Mouse (Mus musculus): ENCODE data around the gene Fam71e1.

Gene Fam71e1

DNA sequence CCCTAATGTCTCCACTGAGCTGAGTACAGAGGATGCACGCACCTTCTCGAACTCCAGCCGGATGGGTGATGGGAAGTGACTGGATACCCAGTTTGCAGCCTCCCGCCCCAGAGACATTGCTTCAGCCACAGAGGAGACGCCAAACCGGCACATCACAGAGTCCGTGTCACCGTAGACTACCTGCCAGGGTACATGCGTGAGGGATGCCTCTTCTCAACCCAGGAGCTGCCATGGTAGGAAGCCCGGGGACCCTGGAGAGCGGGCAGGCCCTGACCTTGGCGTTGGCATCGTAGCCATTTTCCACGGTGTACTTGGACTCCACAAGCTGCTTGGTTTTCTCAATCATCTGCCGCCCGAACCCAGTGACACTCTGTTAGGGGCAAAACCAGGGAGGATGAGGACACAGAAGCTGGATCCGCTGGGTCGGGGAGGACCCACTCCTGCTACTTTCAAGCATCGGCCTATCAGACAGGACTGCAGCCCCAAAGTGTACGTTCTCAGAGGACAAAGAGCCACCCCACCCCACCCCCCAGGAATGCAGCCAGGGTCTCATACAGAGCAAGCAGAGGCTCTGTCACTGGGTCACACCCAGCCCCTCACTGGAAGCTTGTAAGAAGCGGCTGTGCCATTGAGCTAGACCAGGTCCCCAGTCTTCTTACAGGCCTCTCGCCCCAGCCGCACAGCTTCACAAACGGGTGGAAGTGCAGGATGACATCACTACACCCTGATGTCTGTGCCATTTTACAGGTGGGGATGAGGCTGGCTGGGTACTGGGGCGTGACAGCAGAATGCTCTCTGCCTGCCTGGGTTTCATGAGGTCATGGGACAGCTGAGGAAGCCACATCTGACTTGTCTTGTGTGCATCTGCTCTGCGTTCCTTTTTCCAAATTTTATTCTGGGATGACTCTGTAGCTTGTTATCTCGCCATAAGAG, 39.5 kb downstream of the Fam71e1 start:
- peak; percentile 34 for DNase-seq

GRCm38 (mm10) chr7:44536590-44536968, 40.2 kb downstream of the Fam71e1 start:
- DNase-seq = peak; percentile 85

- peak; percentile 56 for DNase-seq
Observed at GRCm38 (mm10) chr7:44537009-44537408, 40.6 kb downstream of the Fam71e1 start.

- peak; percentile 81 for DNase-seq
Observed at GRCm38 (mm10) chr7:44537496-44537895, 41.1 kb downstream of the Fam71e1 start.

DNA sequence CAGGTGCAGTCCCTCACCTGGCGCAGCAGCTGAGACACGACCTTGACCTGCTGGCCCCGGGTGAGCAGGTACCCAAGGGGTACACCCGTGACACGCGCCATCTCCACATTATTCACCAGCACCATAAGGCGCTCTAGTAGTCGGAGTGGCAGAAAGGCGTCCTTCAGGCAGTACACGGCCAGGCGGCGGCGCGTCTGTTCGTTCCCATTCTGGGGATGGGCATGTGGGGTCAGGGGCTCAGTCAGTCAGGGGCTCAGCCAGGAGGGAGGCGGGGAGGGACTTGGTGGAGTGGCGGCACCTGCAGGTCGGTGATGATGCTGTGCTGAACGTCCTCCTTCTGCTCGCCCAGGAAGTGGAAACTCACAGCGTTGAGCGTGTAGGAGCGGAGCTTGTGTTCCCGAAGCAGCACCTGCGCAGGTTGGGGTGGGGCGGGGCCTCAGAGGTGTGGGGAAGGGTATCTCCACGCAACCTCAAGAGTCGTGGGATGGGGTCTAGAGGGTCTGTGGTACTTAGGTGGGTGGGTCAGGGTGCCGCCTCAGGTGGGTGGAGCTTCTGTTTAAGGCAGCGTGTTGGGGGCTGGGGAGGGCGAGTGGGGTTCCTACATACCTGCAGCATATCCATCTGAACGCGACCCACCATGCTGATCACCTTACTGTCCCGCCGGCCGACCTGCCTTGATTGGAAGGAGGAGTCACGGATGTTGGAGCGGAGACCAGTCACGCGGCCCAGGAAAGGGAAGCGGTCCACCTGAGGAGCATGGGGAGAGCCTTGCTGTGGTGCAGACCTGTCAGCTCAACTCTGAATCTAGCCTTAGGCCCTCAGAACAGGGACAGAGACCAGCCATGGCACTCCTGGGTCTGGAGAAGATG, 42.6 kb downstream of the Fam71e1 start:
- DNase-seq = peak; percentile 42

DNA sequence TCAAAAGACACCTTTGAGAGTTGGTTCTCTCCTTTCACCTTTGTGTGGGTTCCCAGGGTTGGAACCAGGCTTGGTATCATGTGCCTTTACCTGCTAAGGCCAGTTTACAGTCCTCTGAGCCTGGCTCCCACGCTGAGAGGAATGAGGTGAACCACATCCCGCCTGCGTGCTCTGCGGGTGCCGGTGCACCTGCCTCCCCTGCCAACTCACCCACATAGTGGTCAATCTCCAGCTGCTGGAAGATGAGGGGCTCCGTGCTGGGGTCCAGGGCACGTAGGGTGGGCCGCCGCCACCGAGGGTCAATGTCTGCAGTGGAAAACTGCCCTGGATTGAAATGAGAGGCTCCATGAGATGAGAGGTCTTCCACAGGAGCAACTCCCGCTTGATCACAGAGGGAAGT, 46.2 kb downstream of the Fam71e1 start:
- peak; percentile 14 for DNase-seq

GRCm38 (mm10) chr7:44543071-44543470, 46.7 kb downstream of the Fam71e1 start:
- DNase-seq = no peak

GRCm38 (mm10) chr7:44546274-44546673, 49.9 kb downstream of the Fam71e1 start:
- no peak for DNase-seq

DNA sequence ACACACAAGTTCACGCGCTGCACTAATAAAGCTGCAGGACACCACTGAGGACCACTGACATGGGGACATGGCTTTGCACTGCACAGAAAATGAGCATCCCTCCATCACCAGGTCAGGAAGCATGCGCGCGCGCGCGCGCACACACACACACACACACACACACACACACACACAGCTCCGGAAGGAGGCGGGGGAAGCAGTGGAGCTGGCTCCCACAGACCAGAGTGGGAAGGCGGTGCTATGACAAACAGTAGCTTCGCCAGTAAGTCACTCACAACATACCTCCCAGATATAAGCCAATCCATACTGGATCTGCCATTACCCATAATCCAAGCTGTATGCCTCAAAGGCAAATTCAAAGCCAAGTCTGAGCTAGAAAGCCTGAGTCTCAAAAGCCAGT, 50.7 kb downstream of the Fam71e1 start:
- DNase-seq = no peak

DNA sequence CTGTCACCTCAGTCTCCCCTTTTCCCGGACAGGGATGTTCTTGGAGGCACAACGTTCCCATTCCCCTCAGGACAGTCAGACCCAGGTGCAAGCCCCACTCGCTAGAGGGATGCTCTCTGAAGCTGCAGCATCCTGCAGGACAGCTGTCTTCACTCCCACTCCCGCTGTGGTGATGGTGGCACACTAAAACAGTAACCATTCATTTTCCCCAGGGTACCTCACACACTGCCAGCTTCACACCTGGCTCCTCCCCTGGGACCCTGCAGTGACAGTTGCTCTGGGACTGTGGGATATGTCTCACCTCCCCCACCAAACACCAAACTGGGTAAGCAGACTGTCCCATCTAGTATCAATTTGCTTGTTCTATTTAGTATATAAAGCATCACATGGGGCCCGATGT, 51.3 kb downstream of the Fam71e1 start:
- DNase-seq = peak; percentile 57

DNA sequence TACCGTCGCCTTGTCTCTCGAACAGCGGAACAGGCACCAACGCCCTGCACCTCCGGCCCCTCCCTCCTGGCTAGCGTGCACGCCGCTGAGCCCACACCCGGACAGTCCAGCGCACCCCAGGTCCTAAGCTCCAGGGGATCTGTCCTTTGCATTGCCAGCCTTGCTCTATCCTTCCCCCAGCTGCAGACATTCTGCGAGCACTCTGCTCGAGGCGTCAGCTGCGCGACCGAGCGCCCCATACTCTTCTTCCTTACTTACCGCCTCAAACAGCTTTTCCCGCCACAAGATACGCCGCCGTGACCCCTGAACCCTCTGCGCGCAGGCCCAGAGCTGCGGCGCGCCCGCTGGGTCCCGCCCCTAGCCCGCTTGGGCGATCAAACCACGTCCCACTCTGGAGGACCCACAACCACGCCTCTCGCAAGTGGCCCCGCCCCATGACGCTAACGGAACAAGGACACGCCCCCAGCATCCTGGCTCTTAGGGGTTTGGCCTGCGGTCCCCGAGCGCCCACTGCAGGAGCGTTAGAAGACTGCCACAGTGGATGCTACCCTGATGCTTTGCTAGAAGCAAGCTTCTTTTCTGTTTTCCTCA, 52.2 kb downstream of the Fam71e1 start, which contains the start of gene Pold1:
Pold1 (minus strand) TSS at position 353 of the 591 bp plus-strand sequence.
- peak; percentile 99 for DNase-seq

DNA sequence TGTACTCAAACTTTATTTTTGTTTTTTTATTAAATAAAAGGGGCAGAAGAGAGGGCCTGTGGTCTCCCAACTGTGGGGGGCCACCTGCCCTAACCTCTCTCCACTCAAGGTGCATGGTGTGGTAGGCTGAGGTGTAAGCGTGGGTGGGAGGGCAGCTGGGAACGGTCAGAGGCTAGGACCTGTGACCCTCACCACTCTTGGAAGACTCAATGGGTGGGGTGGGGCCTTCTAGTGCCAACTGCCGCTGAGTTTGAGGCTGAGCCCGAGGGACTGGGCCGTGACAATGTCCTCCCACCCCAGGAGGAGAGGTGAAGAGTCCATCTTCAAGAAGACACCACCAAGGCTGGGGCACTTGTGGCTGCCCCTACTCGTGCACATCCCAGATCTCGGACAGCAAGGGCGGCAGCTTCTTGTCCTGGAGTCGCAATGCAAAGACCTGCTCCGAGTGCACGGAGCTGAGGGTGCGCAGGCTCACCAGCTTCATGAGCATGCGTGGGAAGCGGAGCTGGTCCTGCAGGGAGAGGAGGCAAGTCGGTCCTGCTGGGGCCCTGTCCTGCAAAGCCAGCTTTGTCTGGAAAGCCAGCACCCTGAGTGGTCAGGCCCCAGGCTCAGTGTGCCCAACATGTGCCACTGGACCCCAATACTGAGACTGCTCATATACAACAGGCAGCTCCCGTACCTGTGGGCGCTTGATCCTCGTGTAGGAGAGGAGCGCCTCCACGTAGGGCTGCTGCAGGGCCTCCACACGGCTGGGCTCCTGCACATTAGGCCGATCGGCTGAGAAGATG, 53.4 kb downstream of the Fam71e1 start:
- DNase-seq = peak; percentile 69

GRCm38 (mm10) chr7:44550409-44550678, 54.0 kb downstream of the Fam71e1 start:
- DNase-seq = peak; percentile 54

All from cerebellum, adult 9-11 months (tissue).